In the genomic region with DNA sequence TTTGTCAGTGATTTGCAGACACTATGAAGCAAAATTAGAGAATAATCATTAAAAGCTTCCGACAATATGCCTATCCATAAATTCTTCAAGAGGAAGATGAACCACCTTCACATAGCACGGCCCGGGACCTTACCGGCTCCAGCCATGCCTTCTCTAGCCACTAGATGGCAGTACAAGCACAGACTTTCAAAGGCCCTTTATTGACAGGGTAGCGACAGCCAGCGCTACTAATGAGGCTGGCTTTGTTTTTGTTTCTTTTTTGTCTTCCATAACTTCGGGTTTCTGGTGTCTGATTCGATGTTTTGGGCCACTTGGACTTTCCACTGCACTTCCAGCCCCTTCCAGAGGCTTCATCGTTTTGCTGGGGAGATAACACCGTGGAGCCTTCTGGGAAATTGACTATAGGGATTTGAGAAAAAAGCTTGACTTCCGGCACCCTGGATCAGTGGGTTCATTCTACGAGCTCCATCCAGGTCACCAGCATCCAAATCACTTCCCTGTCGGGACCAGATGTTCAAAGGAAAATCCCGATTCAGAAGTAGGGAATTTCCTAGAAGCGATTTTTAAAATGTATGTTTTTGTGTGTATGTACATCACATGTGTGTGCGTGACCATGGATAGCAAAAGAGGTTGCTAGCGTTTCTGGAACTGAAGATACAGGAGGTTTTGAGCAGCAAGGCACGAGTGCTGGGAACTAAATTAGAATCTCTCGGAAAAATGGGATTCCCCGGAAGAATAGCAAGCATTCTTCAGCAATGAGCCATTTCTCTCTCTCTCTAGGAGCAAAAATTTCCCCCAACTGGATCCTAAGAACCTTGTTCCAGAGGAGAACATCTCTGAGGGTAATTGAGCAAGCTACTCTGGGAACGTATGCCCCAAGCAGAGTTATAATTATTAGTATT, we compare ENCODE assay signal across 8 mouse cellular contexts.
DNase-seq lines count a peak whose midpoint lies in the region; ATAC-seq lines count a peak whose summit lies in the region.

No protein-coding gene starts in this region.

- H3K27ac ChIP-seq in embryonic facial prominence, embryonic 12.5 days = no peak overlapping the region
- H3K27ac ChIP-seq in limb, embryonic 12.5 days = no peak overlapping the region
- H3K27ac ChIP-seq in midbrain, embryonic 14.5 days (replicated peaks; ENCODE audit: low read depth, low read length) = no peak overlapping the region

- H3K4me3 ChIP-seq in embryonic facial prominence, embryonic 12.5 days = peak overlapping the region; percentile 36
- H3K4me3 ChIP-seq in limb, embryonic 12.5 days (replicated peaks) = peak overlapping the region; percentile 35
- peak overlapping the region; percentile 34 for H3K4me3 ChIP-seq in midbrain, embryonic 14.5 days (replicated peaks; ENCODE audit: low read depth, low read length)

- no peaks in the 10 kb centered on the region for H3K27me3 ChIP-seq in embryonic facial prominence, embryonic 12.5 days
- H3K27me3 ChIP-seq in limb, embryonic 12.5 days = 0 out of 2 replicates have a peak, but pooled peaks cover 2% of the 10 kb centered on the region
- H3K27me3 ChIP-seq in midbrain, embryonic 14.5 days (ENCODE audit: control insufficient read depth, insufficient read depth, low read length) = no peaks in the 10 kb centered on the region

- 0 out of 2 replicates have a peak, but pooled peaks cover 7% of the 10 kb centered on the region for H3K4me1 ChIP-seq in embryonic facial prominence, embryonic 12.5 days
- H3K4me1 ChIP-seq in limb, embryonic 12.5 days (replicated peaks) = peaks cover 14% of the 10 kb centered on the region
- peaks cover 6% of the 10 kb centered on the region; the same call in 1 of the 2 replicates for H3K4me1 ChIP-seq in midbrain, embryonic 14.5 days (ENCODE audit: control insufficient read depth, insufficient read depth, low read length)

- no peaks in the 10 kb centered on the region for H3K9me3 ChIP-seq in embryonic facial prominence, embryonic 12.5 days
- no peaks in the 10 kb centered on the region for H3K9me3 ChIP-seq in limb, embryonic 12.5 days
- no peaks in the 10 kb centered on the region for H3K9me3 ChIP-seq in midbrain, embryonic 14.5 days (ENCODE audit: control insufficient read depth, low read length)

- no peaks in the 10 kb centered on the region for H3K36me3 ChIP-seq in embryonic facial prominence, embryonic 12.5 days
- no peaks in the 10 kb centered on the region for H3K36me3 ChIP-seq in limb, embryonic 12.5 days
- no peaks in the 10 kb centered on the region for H3K36me3 ChIP-seq in midbrain, embryonic 14.5 days (ENCODE audit: control insufficient read depth, insufficient read depth, low read length)

- peak; percentile 89 for DNase-seq in 3T3-L1 (ENCODE audit: low read depth, low spot score)
- DNase-seq in adrenal gland, postnatal 36 days = peak; percentile 82 to 83
- DNase-seq in heart, adult 8-10 months (ENCODE audit: low spot score) = peak; percentile 87
- peak; percentile 73 to 90 for DNase-seq in kidney, adult 8-10 months
- peak; percentile 93 for DNase-seq in midbrain, embryonic 14.5 days
- peak; percentile 16 for DNase-seq in spleen, adult 12 weeks (ENCODE audit: low spot score)

- H3K9ac ChIP-seq in embryonic facial prominence, embryonic 12.5 days = 0 out of 2 replicates have a peak overlapping the region, but pooled peaks have one; percentile 15
- H3K9ac ChIP-seq in limb, embryonic 12.5 days (replicated peaks) = peak overlapping the region; percentile 44
- H3K9ac ChIP-seq in midbrain, embryonic 14.5 days (replicated peaks; ENCODE audit: low read length) = peak overlapping the region; percentile 29

- H3K4me2 ChIP-seq in embryonic facial prominence, embryonic 12.5 days (replicated peaks) = peak overlapping the region; percentile 61
- peak overlapping the region; percentile 56 for H3K4me2 ChIP-seq in limb, embryonic 12.5 days
- peak overlapping the region; percentile 53 for H3K4me2 ChIP-seq in midbrain, embryonic 14.5 days (ENCODE audit: low read length)

- WGBS in embryonic facial prominence, embryonic 12.5 days = 22% methylated on average over 21 of the region's 21 CpGs
- 26% methylated on average over 21 of the region's 21 CpGs for WGBS in limb, embryonic 12.5 days
- WGBS in midbrain, embryonic 14.5 days = 24% methylated on average over 21 of the region's 21 CpGs

- ATAC-seq in embryonic facial prominence, embryonic 12.5 days (ENCODE audit: insufficient number of reproducible peaks, insufficient read depth, low FRiP score, low TSS enrichment) = 0 out of 2 replicates have a peak, but pooled peaks have one; percentile 64
- peak; percentile 85; the same call in 1 of the 2 replicates for ATAC-seq in limb, embryonic 12.5 days (ENCODE audit: insufficient number of reproducible peaks, insufficient read depth, low FRiP score, low TSS enrichment, low read depth)
- ATAC-seq in midbrain, embryonic 14.5 days (ENCODE audit: low FRiP score, low TSS enrichment) = peak; percentile 90; the same call in 1 of the 2 replicates

Comparison
In these comparisons a context has a peak if more than half of its experiments do, and no peak if none do; other contexts are left out.
1. DNase-seq: peak in every context shown above with its lines; median percentile 93 in midbrain, embryonic 14.5 days; 89 in 3T3-L1; 87 in heart, adult 8-10 months; 82 in adrenal gland, postnatal 36 days; 82 in kidney, adult 8-10 months; 16 in spleen, adult 12 weeks.